Mouse (Mus musculus): ENCODE measurements around the gene Olfr1416. TPM values are rescaled to one million over a fixed set of nuclear protein-coding genes. Genes with fewer than 3 reads are reported as not detected.
"Not testable (repeated sequence)": the region's sequence is repeated elsewhere in the genome, so short reads cannot be mapped to it uniquely, and the experiment has no call there.

Gene Olfr1416
- not detected in 2 replicates for polyA plus RNA-seq (2012; rRNA removed)

DNA sequence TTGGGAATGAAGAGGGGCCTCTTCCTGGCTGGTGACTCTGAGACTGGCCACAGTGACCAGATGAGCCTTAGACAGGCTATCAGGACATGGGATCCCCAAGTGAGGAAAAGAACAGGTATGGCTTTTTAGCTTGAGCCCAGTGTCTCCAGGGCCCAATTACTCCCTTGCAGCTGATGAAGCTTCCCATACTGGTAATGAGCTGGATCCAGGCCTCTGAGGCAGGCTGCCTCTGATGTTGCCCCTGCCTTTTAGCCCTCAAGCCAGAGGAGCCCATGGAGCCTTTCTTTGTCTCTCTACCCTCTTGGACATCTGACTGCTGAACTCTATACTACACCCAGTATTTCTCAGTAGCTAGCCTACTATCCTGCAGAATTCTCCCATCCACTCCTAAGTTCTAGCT lies at the start of gene Olfr1416:
TSS of gene Olfr1416 (minus strand) at position 101 of the 400 bp plus-strand sequence.
- no peak for DNase-seq
- Histone ChIP-seq H3K4me1 (ENCODE audit: control insufficient read depth, insufficient read depth, low read length) (no peaks in the 10 kb centered on the region), H3K4me3 (replicated peaks; ENCODE audit: extremely low read depth, low read depth, low read length) (no peak within 1 kb of the TSS)
- TF ChIP-seq CTCF (IDR thresholded peaks at IDR 0.05; ENCODE audit: insufficient read depth, low read length) (no peak), POLR2A (IDR thresholded peaks at IDR 0.05; ENCODE audit: borderline replicate concordance, extremely low read depth, low read depth, low read length) (no peak)

DNA sequence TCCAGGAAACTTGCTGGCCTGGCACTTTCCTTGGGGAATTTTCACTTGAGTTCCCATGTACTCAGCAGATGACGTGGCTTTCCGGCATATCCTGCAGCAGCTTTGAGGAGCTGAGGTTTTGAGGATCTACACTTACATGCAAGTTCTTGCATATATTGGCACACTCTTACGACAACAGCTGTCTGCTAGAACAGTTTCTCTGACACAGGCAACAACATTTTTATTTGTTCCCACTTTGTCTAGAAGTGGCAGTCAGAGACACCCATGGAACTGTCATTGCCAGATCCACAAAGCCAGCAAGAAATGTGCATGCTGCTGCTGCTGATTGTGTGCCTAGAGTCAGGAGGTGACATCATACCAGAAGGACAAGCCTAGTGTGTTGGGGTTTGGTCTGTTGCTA lies 38.9 kb upstream of the Olfr1416 start:
- no peak for TF ChIP-seq CTCF (IDR thresholded peaks at IDR 0.05; ENCODE audit: insufficient read depth, low read length)
- TF ChIP-seq POLR2A (IDR thresholded peaks at IDR 0.05; ENCODE audit: borderline replicate concordance, extremely low read depth, low read depth, low read length), result no peak
- 84% methylated on average over 3 of the region's 3 CpGs for WGBS
- Histone ChIP-seq H3K4me1 (ENCODE audit: control insufficient read depth, insufficient read depth, low read length) (no peaks in the 10 kb centered on the region), H3K4me3 (replicated peaks; ENCODE audit: extremely low read depth, low read depth, low read length) (no peak overlapping the region)
- DNase-seq, result no peak

DNA sequence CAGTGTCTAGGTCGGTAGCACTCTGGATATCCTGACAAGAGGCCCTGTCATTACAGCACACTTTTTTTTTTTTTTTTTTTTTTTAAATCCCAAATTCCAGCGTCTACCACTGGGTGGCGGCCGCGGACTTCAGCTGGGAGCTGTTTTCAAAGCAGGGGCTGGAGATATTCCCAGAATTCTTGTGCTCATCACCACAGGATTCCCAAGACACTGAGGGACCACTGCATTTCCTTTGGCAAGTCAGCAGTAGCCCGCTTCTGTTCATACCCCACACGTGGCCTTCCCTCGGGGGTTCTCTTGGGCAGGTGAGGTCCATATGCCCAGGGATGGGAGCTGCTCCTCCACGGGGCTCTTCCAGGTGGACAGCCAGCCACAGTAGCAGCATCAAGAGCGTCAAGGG lies 36.5 kb upstream of the Olfr1416 start:
- WGBS, result 20% methylated on average over 10 of the region's 10 CpGs
- Histone ChIP-seq H3K4me1 (ENCODE audit: control insufficient read depth, insufficient read depth, low read length) (no peaks in the 10 kb centered on the region), H3K4me3 (replicated peaks; ENCODE audit: extremely low read depth, low read depth, low read length) (no peak overlapping the region)
- TF ChIP-seq CTCF (IDR thresholded peaks at IDR 0.05; ENCODE audit: insufficient read depth, low read length) (peak; percentile 36; the same call in 1 of the 2 replicates), POLR2A (IDR thresholded peaks at IDR 0.05; ENCODE audit: borderline replicate concordance, extremely low read depth, low read depth, low read length) (no peak)
- DNase-seq, result peak; percentile 20

DNA sequence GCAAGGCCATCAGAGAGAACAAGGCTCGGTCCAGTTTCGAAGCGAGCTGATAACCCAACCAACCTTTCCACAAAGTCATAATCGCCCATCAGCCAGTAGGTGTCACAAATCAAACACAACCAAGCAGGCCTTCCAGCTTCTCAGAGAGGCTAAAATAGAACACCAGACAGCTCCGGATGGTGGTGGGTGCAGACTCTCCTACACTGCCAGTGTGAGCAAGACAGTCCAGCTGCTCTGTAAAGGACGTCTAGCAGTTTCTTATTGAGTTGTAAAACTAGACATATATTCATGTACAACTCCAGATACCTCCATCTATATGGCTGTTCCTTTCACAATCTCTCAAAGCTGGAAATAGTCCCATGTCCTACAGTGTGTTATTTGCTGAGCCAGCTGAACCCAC lies 34.1 kb upstream of the Olfr1416 start:
- no peak for TF ChIP-seq POLR2A (IDR thresholded peaks at IDR 0.05; ENCODE audit: borderline replicate concordance, extremely low read depth, low read depth, low read length)
- no peak for DNase-seq
- Histone ChIP-seq H3K4me1 (ENCODE audit: control insufficient read depth, insufficient read depth, low read length) (no peaks in the 10 kb centered on the region), H3K4me3 (replicated peaks; ENCODE audit: extremely low read depth, low read depth, low read length) (no peak overlapping the region)
- WGBS, result 76% methylated on average over 6 of the region's 6 CpGs

DNA sequence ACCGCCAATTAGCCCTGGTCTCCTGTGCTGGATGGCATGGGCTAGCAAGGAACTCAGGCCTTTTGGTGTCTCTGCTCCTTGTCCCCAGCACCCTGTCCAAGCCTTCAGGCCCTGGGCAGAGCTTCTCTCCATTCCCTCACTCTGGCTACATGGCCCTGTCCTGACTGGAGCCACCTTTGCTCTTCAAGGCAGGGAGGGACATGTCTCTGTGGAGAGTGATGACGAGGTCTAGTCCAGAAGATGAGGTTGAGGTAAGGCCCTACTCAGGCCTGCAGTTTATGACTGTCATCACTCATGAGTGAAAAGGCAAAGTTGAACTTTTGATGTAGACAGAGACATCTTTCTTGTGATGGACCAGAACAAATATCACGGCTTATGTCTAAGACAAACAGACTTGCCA lies 33.6 kb upstream of the Olfr1416 start, which contains the start of gene Olfr1414:
TSS of gene Olfr1414 (minus strand) at position 101 of the 400 bp plus-strand sequence.
- Histone ChIP-seq H3K4me1 (ENCODE audit: control insufficient read depth, insufficient read depth, low read length) (no peaks in the 10 kb centered on the region), H3K4me3 (replicated peaks; ENCODE audit: extremely low read depth, low read depth, low read length) (no peak within 1 kb of the TSS)
- TF ChIP-seq CTCF (IDR thresholded peaks at IDR 0.05; ENCODE audit: insufficient read depth, low read length) (no peak), POLR2A (IDR thresholded peaks at IDR 0.05; ENCODE audit: borderline replicate concordance, extremely low read depth, low read depth, low read length) (no peak)
- 72% methylated on average over 3 of the region's 3 CpGs for WGBS
- DNase-seq, result no peak

DNA sequence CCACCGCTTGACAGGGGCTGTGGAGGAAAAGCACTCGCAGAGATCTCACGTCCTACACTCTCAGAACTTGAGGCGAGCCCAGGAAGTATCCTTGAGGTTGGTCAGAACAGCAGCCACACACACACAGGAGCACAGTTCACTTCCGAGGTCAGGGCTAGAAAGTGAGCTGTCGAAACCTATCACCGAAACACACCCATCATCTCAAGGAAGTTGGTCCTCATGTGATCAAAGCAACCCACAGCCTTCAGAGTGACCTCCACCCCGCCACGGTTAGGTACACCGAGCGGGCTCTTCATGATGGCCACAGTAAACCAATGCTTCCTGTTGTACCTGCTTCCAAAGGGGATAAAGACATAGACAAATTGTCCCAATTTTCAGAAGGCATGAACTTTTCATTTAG lies 30.5 kb upstream of the Olfr1416 start:
- H3K4me3 ChIP-seq (replicated peaks; ENCODE audit: extremely low read depth, low read depth, low read length), result no peak overlapping the region
- TF ChIP-seq POLR2A (IDR thresholded peaks at IDR 0.05; ENCODE audit: borderline replicate concordance, extremely low read depth, low read depth, low read length), result no peak
- no peak for TF ChIP-seq CTCF (IDR thresholded peaks at IDR 0.05; ENCODE audit: insufficient read depth, low read length)
- no peak for DNase-seq
- 55% methylated on average over 11 of the region's 11 CpGs for WGBS
- no peaks in the 10 kb centered on the region for H3K4me1 ChIP-seq (ENCODE audit: control insufficient read depth, insufficient read depth, low read length)

DNA sequence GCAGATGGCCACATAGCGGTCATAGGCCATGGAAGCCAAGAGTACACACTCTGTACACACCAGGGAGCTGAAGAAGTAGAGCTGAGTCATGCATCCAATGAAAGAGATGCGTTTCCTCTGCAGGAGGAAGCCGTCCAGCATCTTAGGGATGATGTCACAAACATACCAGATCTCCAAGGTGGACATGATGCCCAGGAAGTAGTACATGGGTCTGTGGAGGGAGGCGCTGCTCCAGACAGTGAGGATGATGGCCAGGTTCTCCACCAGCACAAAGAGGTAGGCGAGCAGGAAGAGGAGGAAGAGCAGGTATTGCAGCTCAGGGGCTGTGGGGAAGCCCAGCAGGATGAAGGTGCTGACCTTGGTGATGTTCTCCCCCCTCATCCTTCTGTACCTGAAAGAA lies 26.7 kb upstream of the Olfr1416 start:
- WGBS, result 79% methylated on average over 5 of the region's 5 CpGs
- H3K4me1 ChIP-seq (ENCODE audit: control insufficient read depth, insufficient read depth, low read length); DNase-seq: not testable (repeated sequence)

DNA sequence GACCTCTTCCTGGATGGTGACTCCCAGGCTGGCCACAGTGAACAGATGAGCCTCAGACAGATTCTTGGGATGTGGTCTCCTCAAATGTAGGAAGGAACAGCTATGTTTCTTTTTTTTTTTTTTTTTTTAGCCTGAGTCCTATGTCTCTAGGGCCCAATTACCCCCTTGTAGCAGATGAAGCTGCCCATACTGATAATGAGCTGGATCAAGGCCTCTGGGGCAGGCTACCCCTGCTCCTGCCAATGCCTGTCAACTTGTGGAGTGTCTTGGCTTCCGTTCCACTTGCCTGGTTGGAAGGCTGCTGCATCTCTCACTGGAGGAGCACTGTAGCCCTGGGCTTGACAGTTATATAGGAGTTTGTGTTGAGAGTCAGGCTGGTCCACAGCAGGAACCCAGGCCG lies 11.1 kb upstream of the Olfr1416 start, which contains the start of gene Olfr1415:
TSS of gene Olfr1415 (minus strand) at position 101 of the 400 bp plus-strand sequence.
- H3K4me3 ChIP-seq (replicated peaks; ENCODE audit: extremely low read depth, low read depth, low read length), result no peak within 1 kb of the TSS
- WGBS, result 76% methylated on average over 2 of the region's 2 CpGs
- no peaks in the 10 kb centered on the region for H3K4me1 ChIP-seq (ENCODE audit: control insufficient read depth, insufficient read depth, low read length)
- no peak for DNase-seq
- TF ChIP-seq CTCF (IDR thresholded peaks at IDR 0.05; ENCODE audit: insufficient read depth, low read length), result no peak
- TF ChIP-seq POLR2A (IDR thresholded peaks at IDR 0.05; ENCODE audit: borderline replicate concordance, extremely low read depth, low read depth, low read length), result no peak

More for the DNA sequence above, 26.7 kb upstream of the Olfr1416 start:
- not testable (repeated sequence) for H3K4me3 ChIP-seq (replicated peaks; ENCODE audit: extremely low read depth, low read depth, low read length)

DNA sequence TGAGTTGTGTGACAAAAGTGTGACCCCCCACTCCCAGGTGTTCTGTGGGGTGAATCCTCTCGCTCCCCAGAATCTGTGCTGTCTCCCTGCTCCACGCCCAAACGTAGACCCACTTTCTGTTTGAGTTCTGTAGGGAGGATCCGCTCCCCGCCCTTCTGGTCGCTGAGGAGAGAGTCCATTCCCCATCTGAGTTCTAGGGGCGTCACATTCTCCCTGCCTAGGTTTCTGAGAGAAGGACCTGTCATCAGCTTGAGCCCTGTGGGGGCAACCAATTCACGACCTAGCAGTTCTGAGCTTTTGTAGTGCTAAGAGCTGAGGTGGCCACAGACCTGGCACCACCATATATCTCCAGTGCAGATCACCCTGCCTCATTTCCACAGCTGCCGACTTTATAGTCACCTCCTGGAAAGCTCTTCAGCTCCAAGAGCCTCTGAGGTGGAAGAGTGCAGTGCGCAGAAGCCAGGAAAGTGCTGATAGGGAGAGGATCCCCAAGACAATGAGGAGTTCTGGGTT lies 10.8 kb downstream of the Olfr1416 start:
- WGBS, result 3% methylated on average over 10 of the region's 10 CpGs
- TF ChIP-seq CTCF (IDR thresholded peaks at IDR 0.05; ENCODE audit: insufficient read depth, low read length), result no peak
- no peak for TF ChIP-seq POLR2A (IDR thresholded peaks at IDR 0.05; ENCODE audit: borderline replicate concordance, extremely low read depth, low read depth, low read length)

DNA sequence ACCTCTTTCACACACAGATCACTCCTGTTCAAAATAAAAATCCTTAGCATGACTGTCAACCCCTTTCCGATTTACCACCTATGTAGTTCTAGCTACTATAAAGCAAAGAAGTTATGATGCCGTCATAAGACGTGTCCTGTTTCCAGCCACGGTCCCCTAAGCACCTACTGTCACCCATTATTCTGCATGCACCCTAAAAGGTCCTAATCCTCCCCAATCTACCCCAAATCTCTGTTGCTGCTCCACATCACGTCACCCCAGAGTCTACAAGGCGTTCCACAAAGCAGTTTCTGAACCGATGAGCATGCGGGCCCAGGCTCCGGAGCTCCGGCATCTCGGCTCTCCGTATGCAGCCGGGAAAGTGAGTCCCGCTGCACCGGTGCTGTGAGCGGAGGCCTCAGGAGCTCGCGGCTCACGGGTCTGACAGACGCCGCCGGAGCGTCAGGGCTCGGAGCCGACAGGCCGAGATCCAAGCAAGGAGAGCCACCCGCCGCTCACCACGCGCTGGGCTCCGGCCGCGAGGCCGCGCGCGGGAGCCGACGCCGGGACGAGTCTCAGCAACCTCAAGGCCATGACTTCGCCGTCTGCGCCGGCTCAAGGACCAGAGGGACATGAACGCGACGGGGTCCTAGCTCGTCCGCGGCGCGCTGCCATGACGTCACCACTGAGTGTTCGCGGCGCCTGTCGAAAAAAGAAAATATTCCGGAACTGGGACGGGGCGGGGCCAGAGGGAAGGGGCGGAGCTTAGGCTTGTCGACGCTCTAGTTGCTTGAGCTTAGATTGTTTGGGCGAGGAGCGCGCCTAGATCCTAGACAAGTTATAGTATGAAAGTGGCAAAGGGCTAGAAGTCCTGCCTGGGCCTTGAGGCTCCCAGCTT lies 11.5 kb downstream of the Olfr1416 start, which contains the start of gene Ndufa10:
TSS of gene Ndufa10 (minus strand) at position 696 of the 877 bp plus-strand sequence.
- WGBS, result under 1% methylated on average over 67 of the region's 67 CpGs
- peak; percentile 81; the same call in 1 of the 2 replicates for TF ChIP-seq POLR2A (IDR thresholded peaks at IDR 0.05; ENCODE audit: borderline replicate concordance, extremely low read depth, low read depth, low read length)
- TF ChIP-seq CTCF (IDR thresholded peaks at IDR 0.05; ENCODE audit: insufficient read depth, low read length), result no peak
- peak; percentile 95 for DNase-seq
- H3K4me3 ChIP-seq (replicated peaks; ENCODE audit: extremely low read depth, low read depth, low read length), result peak within 1 kb of the TSS; percentile 84
- peaks cover 7% of the 10 kb centered on the region for H3K4me1 ChIP-seq (ENCODE audit: control insufficient read depth, insufficient read depth, low read length)

More for the DNA sequence above, 10.8 kb downstream of the Olfr1416 start:
- Histone ChIP-seq H3K4me1 (ENCODE audit: control insufficient read depth, insufficient read depth, low read length) (peaks cover 7% of the 10 kb centered on the region), H3K4me3 (replicated peaks; ENCODE audit: extremely low read depth, low read depth, low read length) (peak overlapping the region; percentile 84)
- DNase-seq, result no peak

All from lung, adult 2 months (tissue).